Comparison of ENCODE assay signal across 1 mouse cellular context in genomic region chr12:112672744-112673575, GRCm38 (mm10).
TF ChIP-seq lines count a peak whose summit lies in the region.

No protein-coding gene starts in this region.

TF ChIP-seq in MEL, 35 proteins besides CTCF, POLR2A, EP300 and RAD21 (continued from another document):
- TF ChIP-seq NRF1 (IDR thresholded peaks at IDR 0.05; ENCODE audit: insufficient read depth, low read depth, low read length, poor library complexity, severe bottlenecking) (no peak), ZC3H11A (IDR thresholded peaks at IDR 0.05; ENCODE audit: low read depth, low read length) (no peak), UBTF (IDR thresholded peaks at IDR 0.05; ENCODE audit: borderline replicate concordance, insufficient read depth, low read depth, low read length) (no peak), USF2 (IDR thresholded peaks at IDR 0.05; ENCODE audit: borderline replicate concordance in 1 of 2, insufficient read depth in 1 of 2, low read depth in 1 of 2, low read length in 2 of 2) (no peak), MAZ (IDR thresholded peaks at IDR 0.05; ENCODE audit: low read depth, low read length) (peak; percentile 49), USF1 (IDR thresholded peaks at IDR 0.05; ENCODE audit: low read depth, low read length) (peak; percentile 15; the same call in 1 of the 2 replicates), POLR2AphosphoS5 (IDR thresholded peaks at IDR 0.05; ENCODE audit: borderline replicate concordance, low read depth, low read length) (no peak), ZNF384 (IDR thresholded peaks at IDR 0.05; ENCODE audit: low read depth, low read length) (no peak), CHD1 (IDR thresholded peaks at IDR 0.05; ENCODE audit: low read depth, low read length) (peak; percentile 58; the same call in 1 of the 2 replicates), ETS1 (IDR thresholded peaks at IDR 0.05; ENCODE audit: low read depth, low read length) (peak; percentile 76), CHD2 (IDR thresholded peaks at IDR 0.05; ENCODE audit: low read length) (no peak), TAL1 (IDR thresholded peaks at IDR 0.05; ENCODE audit: low read length) (no peak), MYC (IDR thresholded peaks at IDR 0.05; ENCODE audit: low read depth, low read length) (peak; percentile 61; the same call in 1 of the 2 replicates), MAX (IDR thresholded peaks at IDR 0.05; ENCODE audit: low read length) (peak; percentile 67; the same call in 1 of the 2 replicates), GATA1 (IDR thresholded peaks at IDR 0.05; ENCODE audit: low read depth, low read length) (peak; percentile 62), RCOR1 (IDR thresholded peaks at IDR 0.05; ENCODE audit: low read depth, low read length) (peak; percentile 67; the same call in 1 of the 2 replicates), ELF1 (IDR thresholded peaks at IDR 0.05; ENCODE audit: low read depth, low read length) (peak; percentile 32; the same call in 1 of the 2 replicates)
